Mouse (Mus musculus) kidney, postnatal 25 days (tissue): ENCODE results near the gene Dnaic1.

Source experiments
- DNase-seq, 2 experiments: peaks; one replicate each; pipeline ENCODE4 v3.0.0; 2021; ENCODE audit warnings: mixed read lengths in 2 of 2

The Dnaic1 gene

DNA sequence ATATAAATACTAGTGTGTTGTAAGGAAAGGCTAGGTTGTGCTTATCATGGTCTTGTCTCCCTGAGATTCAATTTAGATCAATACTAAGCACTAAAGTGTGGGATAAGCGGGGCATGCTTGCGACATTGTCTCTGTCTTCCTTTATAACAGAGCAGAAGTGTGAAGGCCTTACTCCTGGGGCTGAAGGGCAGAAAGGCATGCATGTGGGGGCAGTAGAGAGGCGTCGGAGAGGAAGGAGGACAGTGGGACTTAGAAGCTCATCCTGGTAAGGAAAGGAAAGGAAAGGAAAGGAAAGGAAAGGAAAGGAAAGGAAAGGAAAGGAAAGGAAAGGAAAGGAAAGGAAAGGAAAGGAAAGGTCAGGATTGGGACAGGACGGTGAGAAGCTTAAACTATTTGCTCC lies 1.9 kb downstream of the Dnaic1 start:
- peak in 1 of 2 experiments; percentile 21 for DNase-seq

DNA sequence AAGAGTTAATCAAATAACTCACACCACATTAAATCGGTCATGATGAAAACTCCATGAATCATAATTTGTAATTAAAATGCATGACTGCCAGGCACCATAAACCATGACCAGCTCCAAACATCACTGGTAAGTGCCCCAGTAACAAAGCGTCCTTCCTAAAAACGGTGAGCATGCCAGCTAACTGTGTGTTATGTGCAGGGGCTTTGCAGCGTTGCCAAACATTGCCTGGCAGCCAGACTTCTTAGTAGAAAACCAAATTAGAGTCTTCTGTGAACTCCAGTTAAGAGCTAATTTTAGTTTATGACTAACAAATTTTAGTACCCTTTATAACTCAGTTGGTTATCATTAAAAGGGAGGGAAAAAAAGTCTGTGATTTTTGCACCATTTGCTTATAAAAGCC lies 3.9 kb downstream of the Dnaic1 start:
- no peak for DNase-seq

DNA sequence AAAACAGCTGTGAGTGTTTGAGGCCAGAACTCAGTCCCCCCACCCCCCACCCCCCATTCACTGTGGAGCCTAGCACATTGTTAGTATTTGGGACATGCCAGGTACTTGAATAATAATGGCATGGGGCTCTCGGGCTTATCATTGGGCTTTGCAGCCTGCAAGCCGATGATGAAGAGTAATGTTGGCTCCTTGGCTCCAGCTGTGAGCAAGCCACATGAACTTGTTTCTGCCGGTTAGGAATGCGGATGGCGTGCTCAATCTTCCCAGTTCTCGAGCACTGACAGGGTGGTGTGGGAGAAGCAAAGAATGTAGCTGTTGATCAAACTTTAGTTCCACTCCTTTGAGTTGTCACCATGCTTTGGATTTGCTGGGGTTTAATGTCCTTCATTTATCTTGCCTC lies 6.3 kb downstream of the Dnaic1 start:
- DNase-seq, result no peak

DNA sequence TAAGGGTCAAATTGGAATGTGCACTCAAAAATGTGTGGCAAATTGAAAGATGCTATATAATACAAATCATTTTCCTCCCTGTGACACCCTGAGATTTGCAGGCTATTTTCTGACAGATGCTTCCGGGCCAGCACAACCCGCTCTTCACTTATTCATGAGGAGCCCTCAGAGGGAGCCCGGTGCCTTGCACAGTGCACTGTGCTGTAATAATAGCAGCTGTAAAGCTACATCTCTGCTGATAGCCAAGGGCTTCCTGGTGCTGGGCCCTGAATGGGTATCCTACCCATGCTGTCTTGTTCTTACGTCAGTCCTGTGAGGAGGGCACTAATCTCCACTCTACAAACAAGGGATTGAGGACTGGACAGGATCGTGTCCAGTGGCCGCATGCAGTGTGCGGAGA lies 13.8 kb downstream of the Dnaic1 start:
- DNase-seq, result no peak

DNA sequence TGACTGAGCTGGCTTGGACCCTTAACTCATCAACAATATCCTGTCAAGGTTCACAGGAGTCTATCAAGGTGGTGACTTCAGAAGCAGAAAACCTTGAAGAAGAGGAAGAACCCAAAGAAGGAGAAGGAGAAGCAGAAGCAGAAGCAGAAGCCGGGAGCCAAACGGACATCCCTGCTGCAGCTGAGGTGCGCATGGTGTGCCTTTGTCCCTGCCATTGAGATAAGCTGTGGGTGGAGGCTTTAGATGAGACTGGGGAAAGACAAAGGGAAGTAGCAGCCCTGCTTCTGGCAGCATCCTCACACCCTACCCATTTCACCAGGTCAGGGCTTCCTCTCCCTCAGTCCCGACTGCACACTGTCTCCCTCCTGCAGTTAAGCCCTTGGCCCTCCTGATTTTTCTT lies 33.2 kb downstream of the Dnaic1 start:
- DNase-seq, result no peak

DNA sequence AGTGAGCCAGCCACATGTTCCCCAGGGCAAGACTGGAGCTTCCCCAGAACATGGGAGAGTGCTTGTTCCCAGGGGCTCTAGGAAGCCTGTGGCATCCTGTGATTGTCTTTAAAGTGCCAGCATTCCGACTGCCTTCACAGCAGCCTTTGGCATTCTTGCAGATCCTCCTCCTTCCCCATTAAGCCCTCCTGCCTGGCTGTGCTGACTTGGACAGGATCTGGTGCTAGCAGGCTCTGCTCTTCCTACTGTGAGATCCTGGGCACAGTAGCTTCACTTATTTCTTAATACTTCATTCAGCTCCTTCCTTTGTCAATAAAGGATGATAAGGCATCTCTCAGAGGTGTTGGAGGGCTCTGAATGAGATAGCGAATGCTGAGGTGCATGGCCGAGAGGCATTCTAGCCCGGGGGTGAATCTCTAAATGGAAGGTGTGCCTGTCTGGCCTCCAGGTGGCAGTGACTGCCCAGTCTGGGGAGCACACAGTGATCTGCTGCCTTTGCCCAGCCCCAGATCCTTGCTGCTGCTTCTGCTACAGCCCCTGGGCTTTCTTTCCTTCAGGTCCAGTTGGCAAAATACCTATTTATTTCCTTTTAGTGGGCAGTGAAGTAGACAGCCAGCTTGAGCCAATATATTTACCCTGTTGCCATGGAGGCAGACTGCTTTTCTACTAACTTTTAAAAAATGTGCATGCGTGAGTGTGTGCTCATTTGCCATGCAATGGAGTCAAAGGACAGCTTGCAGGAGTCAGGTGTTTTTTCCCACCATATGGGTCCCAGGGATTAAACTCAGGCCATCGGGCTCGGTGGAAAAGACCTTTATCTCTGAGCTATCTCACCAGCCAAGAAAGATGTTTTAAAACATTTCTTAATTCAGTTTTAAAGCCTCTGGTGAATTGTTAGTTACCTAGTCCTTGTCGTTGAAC lies 35.2 kb downstream of the Dnaic1 start:
- DNase-seq, result peak in 1 of 2 experiments; percentile 14

DNA sequence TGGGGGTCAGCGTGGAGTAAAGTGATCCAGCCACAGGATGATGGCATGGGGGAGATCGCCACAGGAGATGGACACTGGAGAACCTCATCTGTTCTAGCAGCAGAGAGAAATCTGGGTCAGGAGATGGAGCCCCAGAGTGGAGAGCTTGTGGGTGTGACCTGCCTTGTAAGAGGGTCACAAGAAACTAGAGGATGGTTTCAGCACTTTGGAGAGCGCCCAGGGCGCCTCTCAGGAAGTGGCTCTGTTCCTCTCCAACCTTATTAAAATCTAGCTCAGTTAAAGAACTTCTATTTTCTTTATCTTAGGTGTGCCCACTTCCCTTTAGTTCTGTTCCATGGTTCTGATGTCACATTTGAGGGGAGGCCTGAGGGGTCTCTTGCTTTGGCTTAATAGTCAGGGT lies 37.2 kb downstream of the Dnaic1 start:
- peak; percentile 64 to 77 for DNase-seq

DNA sequence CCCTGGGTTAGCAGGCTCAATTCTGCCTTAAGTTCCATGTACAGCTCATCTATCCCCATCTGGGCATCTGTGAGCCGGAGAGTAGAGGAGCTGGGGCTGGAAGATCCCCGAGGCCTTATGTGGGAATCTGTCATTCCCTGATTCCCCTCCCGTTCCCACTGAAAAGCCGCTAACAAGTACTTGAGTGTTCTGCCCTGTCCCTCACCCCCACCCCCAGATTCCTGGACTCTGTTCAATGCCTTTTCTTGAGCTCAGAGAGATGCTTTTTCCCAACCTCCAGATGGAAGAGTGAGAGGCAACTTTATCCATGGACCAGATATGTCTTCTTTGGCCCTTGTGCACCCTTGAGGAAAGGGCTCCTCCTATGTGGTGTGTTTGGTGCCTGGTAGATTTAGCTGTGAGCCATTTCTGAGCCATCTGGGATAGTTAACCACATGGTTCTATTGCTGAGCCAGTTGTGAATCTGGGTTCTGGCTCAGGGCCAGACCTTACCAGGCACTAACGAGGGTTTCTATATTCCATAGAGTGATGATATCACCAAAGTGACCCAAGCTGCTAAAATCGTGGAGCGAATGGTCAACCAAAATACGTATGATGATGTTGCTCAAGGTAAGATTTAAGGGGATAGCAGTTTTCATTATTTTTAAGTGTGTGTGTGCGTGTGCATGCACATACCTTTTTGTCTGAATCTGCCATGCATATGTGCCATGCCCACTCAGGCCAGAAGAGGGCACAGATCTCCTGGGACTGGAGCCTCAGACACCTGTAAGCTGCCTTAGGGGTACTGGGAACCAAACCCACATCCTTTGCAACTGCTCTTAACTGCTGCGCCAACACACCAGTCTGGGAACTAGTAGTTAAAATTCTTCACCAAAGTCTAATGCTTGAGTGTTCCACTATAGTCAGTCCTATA lies 40.4 kb downstream of the Dnaic1 start:
- DNase-seq, result peak in 1 of 2 experiments; percentile 16

DNA sequence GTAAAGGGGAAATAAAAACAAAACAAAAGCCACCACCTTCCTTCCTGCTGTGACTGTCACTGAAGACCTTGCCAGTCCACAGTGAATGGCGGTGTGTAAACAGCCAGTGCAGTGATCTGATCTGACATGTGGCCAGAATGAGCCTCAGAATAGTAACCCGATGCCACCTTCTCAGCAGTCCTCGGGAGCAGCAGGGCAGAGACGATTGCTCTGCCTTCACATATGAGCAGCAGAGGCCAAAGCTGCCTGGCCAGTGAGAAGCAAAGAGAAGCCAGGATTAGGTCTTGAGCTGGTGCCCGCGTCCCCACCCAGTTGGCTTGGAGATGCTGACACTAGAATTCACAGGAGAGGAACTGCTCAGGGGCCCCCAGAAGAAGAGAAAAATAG lies 41.0 kb downstream of the Dnaic1 start:
- no peak for DNase-seq

DNA sequence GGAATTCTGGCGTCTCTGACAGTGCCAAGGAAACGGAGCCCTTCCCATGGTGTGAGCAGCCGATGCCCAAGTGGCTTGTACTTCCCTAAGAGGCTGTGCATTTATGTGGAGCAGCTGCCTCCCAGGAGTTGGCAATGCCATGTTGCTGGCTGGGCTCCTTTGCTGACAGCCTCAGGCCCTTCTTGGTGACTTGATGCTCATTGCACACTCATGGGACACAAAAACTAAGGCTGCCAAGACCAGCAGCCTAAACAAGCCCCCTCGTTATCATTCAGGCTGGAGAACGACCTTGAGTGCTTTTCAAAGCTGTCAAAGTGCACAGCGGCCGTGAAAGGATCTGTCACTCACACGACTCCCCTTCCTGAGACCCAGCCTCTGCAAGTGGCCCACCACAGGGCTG lies 42.6 kb downstream of the Dnaic1 start:
- no peak for DNase-seq

DNA sequence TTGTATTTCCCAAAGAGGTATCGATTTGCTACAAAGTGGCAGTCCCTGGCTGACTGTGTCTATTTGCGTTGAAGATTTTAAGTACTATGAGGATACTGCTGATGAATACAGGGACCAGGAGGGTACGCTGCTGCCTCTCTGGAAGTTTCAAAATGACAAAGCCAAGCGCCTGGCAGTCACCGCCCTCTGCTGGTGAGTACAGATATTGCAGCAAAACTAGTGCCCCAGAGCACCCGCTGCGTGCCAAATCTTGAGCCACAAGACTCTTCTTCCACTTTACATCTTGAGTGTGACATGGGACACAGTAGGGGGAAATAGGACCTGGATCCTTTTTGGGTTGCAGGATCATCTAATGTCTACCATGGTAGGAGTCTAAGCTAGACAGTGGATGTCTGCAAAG lies 44.6 kb downstream of the Dnaic1 start:
- DNase-seq, result peak; percentile 75 to 87

DNA sequence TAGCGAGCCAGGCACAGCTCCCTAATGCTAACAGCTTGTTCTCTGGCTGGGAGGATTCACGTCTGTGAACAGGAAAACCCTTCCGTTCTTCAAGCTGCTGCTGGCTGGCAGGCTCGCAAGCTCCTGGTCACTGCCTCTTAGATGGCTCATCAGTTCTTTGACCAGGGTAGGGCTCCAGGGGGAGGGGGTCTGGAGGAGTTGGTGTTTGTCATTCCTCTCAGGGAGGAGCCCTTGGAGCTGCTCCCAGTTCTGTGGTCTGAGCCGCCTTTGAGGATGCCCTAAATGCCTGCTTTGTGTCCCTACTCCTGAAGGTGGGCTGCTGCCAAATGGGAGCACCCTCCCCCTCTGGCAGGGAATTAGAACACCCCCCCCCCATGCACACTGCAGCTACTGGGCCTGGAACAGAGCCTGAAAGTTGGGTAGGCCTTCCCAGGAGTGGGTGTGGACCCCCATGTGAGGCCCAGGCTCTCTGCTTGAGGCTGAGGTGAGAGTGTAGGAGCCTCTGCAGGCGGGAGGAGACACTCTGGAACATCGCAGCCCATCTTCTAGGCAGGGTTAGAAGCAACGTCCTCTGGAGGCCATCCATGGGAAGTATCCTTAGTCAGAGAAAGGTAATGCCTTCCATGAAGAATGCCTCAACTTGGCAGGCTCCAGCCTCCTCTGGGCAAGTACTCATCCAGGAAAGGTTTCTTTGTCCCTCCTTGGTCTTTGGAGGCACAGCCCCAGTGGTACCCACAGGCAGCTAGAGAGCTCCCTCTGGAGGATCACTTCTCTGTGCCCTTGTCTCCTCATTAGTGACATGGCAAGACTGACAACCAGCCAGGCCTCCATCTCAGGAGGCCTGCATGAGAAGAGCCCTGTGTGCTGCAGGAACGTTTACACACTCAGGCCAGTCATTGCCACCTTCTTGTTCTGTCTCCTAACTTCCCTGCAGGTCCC lies 46.4 kb downstream of the Dnaic1 start:
- DNase-seq, result no peak

DNA sequence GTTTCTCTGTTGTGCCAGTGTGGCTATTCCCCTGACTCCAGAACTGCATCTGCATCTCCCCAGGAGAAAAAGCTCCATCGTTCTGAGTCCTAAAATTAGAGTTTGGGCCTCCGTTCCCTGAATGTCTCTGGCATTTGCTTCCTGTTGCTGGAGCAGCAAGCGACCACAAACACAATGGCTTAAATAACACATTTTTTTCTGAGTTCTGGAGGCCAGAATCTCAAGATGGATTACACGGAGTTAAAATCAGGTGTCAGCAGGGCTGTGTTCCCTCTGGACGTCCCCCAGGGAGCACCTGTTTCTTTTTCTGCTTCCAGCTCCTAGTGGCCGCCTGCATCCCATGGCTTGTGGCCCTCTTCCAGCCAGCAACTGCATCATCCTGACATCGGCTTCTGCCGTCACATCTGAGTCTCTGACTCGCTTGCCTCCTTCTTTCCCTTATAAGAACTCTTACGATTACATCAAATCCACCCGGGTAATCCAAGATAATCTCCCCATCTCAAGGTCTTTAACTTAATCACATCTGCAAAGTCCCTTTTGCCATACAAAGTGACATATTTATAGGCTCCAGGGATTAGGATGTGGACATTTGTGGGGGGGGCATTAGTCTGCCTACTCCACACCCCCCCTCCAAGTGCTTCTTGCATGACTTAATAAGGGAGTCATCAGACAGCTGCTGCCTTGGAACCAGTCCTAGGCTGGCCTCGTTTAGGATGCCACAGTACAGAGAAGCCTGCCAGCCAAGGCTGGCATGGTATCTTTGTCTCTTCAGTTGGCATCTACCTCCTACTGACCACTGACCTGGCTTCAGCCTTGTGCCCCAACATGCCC lies 49.6 kb downstream of the Dnaic1 start:
- no peak for DNase-seq

DNA sequence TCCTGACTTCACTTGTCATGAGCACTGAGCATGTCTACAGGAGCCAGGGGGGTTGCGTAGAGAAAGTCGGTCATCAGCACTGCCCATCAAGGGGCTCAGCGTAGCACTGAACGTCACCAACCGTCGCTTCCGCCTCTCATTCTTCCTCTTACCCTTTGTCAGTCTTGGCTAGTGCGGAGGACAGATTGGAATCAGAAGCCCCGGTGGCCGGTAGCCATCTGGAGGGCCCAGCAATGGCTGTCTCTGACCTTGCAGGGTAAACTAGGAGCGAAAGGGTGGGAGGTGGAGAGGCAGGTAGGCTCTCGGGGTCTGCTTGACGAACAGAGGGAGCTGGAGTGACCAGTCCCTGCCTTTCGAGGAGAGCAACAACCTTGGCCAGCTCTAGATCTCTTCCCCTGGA lies 52.5 kb downstream of the Dnaic1 start:
- DNase-seq, result no peak

DNA sequence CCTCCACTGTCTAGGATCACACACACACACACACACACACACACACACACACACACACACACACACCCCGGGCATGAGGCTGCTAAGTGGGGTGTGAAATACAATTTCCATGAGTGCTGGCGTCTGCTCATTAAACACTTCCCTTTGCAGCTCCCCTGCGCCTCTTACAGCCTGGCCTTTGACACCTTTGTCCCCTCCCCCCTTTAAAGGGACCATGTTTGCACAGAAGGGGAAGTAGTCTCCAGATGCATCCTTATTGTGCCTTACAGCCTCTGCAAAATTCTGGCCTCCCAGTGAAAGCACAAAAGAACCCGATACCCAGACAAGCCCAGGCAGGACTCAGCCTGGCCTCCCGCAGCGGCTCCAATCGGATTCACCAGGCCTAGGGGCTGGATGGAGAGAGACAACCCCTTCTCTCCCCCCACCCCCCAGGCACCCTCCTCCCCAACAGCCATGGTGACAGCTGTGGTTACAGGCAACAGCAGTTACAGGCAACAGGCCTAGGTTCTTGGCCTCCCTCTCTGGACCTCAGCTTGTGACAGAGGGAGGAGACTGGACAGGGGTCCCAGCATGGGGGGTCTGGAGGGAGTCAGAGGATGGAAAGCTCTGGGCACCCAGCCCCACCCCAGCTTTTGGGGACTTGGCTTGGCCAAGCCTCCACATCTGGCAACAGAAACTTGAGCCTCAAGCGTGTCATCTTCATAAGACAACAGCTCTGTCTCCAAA lies 58.8 kb downstream of the Dnaic1 start:
- peak; percentile 28 to 61 for DNase-seq

DNA sequence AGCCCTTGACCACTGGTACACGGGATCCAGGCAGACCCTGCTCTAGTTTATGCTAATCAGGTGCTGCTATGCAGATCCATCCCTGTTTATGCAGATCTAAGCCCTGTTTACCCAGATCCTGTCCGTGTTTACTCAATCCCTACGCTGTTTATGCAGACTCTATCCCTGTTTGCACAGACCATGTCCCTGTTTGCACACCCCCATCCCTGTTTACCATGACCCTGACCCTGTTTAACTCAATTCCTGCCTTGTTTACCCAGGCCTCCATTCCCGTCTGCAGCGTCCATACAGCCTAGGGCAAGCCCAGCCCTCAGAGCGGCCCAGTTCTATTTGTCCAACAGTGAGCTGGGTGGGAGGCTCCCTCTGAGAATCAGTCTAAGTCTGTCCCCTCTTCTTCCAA lies 60.6 kb downstream of the Dnaic1 start:
- no peak for DNase-seq

DNA sequence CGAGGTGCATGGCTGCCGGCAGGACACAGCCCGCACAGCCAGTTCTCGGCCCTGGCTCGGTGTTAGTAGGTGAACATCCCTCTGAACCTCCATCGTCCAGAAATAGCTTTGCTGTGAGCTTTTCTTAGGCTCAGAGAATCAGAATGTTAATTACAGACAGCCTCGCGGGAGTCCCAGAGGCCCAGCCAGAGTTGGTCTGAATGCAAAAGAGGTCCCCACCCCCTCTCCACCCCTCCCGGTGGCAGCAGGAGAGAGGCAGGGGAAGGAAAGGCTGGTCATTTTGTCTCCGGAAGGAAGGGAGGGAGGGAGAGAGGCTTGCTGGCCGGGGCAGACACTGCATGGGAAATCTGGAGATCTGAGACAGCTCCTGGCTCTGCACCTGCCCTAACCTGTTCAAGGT lies 61.8 kb downstream of the Dnaic1 start:
- DNase-seq, result peak; percentile 47 to 79

DNA sequence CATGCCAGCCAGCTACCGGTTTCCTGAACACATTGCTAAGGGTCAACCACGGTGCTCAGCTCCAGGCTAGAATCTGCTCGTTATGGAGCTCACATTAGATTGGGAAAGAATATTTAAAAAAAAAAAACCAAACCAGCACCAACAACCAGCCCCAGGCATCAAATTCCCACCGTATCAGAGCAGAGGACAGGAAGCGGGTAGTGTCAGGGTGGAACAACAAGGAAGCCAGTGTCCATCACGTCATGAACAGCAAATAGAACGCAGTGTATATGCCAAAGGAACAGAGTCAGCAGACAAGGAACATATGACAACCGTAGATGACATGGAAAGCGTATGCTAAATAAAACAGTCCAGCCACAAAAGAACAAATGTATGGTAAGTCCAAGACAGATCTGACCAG lies 63.4 kb downstream of the Dnaic1 start:
- no peak for DNase-seq

DNA sequence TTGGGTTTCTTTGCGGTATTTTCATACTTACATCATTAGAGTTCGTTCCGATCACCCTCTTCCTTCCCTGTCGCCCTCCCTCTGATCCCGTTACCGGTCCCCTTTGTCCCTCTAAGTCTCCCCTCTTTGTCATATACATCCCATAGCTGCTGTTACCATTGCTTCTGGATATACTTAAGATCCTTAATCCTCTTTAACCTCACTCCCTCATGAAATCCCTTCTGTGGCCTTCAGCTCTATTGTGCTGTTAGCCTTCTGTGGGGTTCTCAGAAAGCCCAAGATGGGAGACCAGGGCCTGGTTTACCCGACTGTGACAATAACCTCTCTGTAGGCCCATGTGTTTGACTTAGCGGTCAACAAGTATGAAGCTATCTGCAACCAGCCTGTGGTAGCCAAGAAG lies 65.1 kb downstream of the Dnaic1 start:
- DNase-seq, result no peak

DNA sequence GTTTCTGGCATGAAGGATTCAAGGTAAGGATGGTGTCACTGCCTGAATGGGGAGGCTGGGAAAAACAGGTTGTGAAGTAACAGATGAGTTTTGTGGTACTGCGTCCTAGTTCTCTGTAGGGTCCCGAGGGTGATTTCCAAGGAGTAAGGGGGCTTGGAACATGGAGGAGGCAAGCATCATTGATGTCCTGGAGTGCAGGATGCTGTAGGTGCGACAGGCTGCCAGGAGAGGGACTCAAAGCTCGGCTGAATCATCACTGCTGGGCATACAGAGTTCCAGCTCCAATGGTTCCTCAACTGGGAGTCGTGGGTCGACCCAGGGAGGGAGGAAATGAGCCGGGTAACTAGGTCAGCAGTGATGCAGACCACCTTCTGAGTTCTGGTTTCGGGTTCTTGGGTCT lies 65.6 kb downstream of the Dnaic1 start:
- DNase-seq, result no peak

DNA sequence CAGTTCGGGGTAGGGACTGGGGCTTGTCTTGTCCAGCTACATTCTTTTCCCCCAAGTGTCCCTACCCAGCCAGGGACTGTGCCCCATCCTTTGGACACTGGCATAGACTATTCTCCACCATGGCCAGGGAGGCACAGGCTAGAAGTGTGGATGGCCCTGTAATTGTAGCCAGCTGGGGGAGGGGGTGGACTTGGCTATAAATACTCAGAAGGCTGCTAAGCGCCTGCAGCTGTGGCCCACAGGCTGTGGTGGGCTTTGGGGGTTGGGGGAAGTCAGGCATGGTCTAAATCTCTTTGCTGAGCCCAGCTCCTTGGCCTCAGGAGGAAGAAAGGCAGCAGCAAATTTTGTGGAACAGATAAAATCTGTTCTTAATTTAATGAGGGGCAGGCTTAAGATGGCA lies 66.3 kb downstream of the Dnaic1 start:
- no peak for DNase-seq
